Mouse (Mus musculus): ENCODE data around the gene Fggy. TPM values are rescaled to one million over a fixed set of nuclear protein-coding genes. Genes with fewer than 3 reads are reported as not detected.

Gene Fggy
- polyA plus RNA-seq, 1 experiment: 11.4 TPM

GRCm38 (mm10) chr4:95750186-95750585 lies 192.9 kb downstream of the Fggy start:
- no peak for DNase-seq
- WGBS: 92% methylated on average over 5 of the region's 5 CpGs
- H3K4me3 ChIP-seq (replicated peaks; ENCODE audit: insufficient read depth, low read depth, low read length): no peak overlapping the region
- no peaks in the 10 kb centered on the region for H3K27me3 ChIP-seq (ENCODE audit: control insufficient read depth, insufficient read depth, low read length)
- H3K27ac ChIP-seq (ENCODE audit: insufficient read depth, low read length): no peak overlapping the region
- H3K4me1 ChIP-seq (ENCODE audit: control insufficient read depth, insufficient read depth, low read length): no peaks in the 10 kb centered on the region
- no peak for TF ChIP-seq POLR2A (IDR thresholded peaks at IDR 0.05; ENCODE audit: borderline replicate concordance, insufficient read depth, low read length)
- no peak for TF ChIP-seq CTCF (IDR thresholded peaks at IDR 0.05; ENCODE audit: borderline replicate concordance, insufficient read depth, low read depth, low read length)

- H3K27me3 ChIP-seq (ENCODE audit: control insufficient read depth, insufficient read depth, low read length): no peaks in the 10 kb centered on the region
- H3K4me1 ChIP-seq (ENCODE audit: control insufficient read depth, insufficient read depth, low read length): no peaks in the 10 kb centered on the region
- no peak overlapping the region for H3K27ac ChIP-seq (ENCODE audit: insufficient read depth, low read length)
- WGBS: 88% methylated on average over 6 of the region's 6 CpGs
- no peak for TF ChIP-seq POLR2A (IDR thresholded peaks at IDR 0.05; ENCODE audit: borderline replicate concordance, insufficient read depth, low read length)
- no peak for TF ChIP-seq CTCF (IDR thresholded peaks at IDR 0.05; ENCODE audit: borderline replicate concordance, insufficient read depth, low read depth, low read length)
- no peak for DNase-seq
- H3K4me3 ChIP-seq (replicated peaks; ENCODE audit: insufficient read depth, low read depth, low read length): no peak overlapping the region
Observed at GRCm38 (mm10) chr4:95752538-95753188, 195.4 kb downstream of the Fggy start.

GRCm38 (mm10) chr4:95759027-95759731 lies 201.9 kb downstream of the Fggy start:
- H3K4me3 ChIP-seq (replicated peaks; ENCODE audit: insufficient read depth, low read depth, low read length): no peak overlapping the region
- 81% methylated on average over 5 of the region's 5 CpGs for WGBS
- no peaks in the 10 kb centered on the region for H3K4me1 ChIP-seq (ENCODE audit: control insufficient read depth, insufficient read depth, low read length)
- H3K27ac ChIP-seq (ENCODE audit: insufficient read depth, low read length): no peak overlapping the region
- TF ChIP-seq POLR2A (IDR thresholded peaks at IDR 0.05; ENCODE audit: borderline replicate concordance, insufficient read depth, low read length): no peak
- DNase-seq: no peak
- no peaks in the 10 kb centered on the region for H3K27me3 ChIP-seq (ENCODE audit: control insufficient read depth, insufficient read depth, low read length)

- no peaks in the 10 kb centered on the region for H3K4me1 ChIP-seq (ENCODE audit: control insufficient read depth, insufficient read depth, low read length)
- H3K27ac ChIP-seq (ENCODE audit: insufficient read depth, low read length): no peak overlapping the region
- TF ChIP-seq POLR2A (IDR thresholded peaks at IDR 0.05; ENCODE audit: borderline replicate concordance, insufficient read depth, low read length) (no peak), CTCF (IDR thresholded peaks at IDR 0.05; ENCODE audit: borderline replicate concordance, insufficient read depth, low read depth, low read length) (no peak)
- whole genome bisulfite sequencing: 84% methylated on average over 2 of the region's 2 CpGs
- H3K4me3 ChIP-seq (replicated peaks; ENCODE audit: insufficient read depth, low read depth, low read length): no peak overlapping the region
- H3K27me3 ChIP-seq (ENCODE audit: control insufficient read depth, insufficient read depth, low read length): no peaks in the 10 kb centered on the region
- no peak for DNase-seq
Observed at GRCm38 (mm10) chr4:95765359-95765758, 208.1 kb downstream of the Fggy start.

GRCm38 (mm10) chr4:95770469-95770868 lies 213.2 kb downstream of the Fggy start:
- no peaks in the 10 kb centered on the region for H3K4me1 ChIP-seq (ENCODE audit: control insufficient read depth, insufficient read depth, low read length)

GRCm38 (mm10) chr4:95771542-95771941 lies 214.2 kb downstream of the Fggy start:
- TF ChIP-seq CTCF (IDR thresholded peaks at IDR 0.05; ENCODE audit: borderline replicate concordance, insufficient read depth, low read depth, low read length) (no peak), POLR2A (IDR thresholded peaks at IDR 0.05; ENCODE audit: borderline replicate concordance, insufficient read depth, low read length) (no peak)
- H3K27ac ChIP-seq (ENCODE audit: insufficient read depth, low read length): no peak overlapping the region
- no peaks in the 10 kb centered on the region for H3K4me1 ChIP-seq (ENCODE audit: control insufficient read depth, insufficient read depth, low read length)
- no peak overlapping the region for H3K4me3 ChIP-seq (replicated peaks; ENCODE audit: insufficient read depth, low read depth, low read length)
- 92% methylated on average over 3 of the region's 3 CpGs for WGBS
- H3K27me3 ChIP-seq (ENCODE audit: control insufficient read depth, insufficient read depth, low read length): no peaks in the 10 kb centered on the region
- no peak for DNase-seq

More at GRCm38 (mm10) chr4:95770469-95770868, 213.2 kb downstream of the Fggy start:
- WGBS: 86% methylated on average over 5 of the region's 5 CpGs
- Histone ChIP-seq H3K4me3 (replicated peaks; ENCODE audit: insufficient read depth, low read depth, low read length) (no peak overlapping the region), H3K27ac (ENCODE audit: insufficient read depth, low read length) (no peak overlapping the region), H3K27me3 (ENCODE audit: control insufficient read depth, insufficient read depth, low read length) (no peaks in the 10 kb centered on the region)
- DNase-seq: no peak
- TF ChIP-seq POLR2A (IDR thresholded peaks at IDR 0.05; ENCODE audit: borderline replicate concordance, insufficient read depth, low read length): no peak
- TF ChIP-seq CTCF (IDR thresholded peaks at IDR 0.05; ENCODE audit: borderline replicate concordance, insufficient read depth, low read depth, low read length): no peak

- no peaks in the 10 kb centered on the region for H3K4me1 ChIP-seq (ENCODE audit: control insufficient read depth, insufficient read depth, low read length)
- no peak for DNase-seq
- 70% methylated on average over 4 of the region's 4 CpGs for WGBS
- H3K27ac ChIP-seq (ENCODE audit: insufficient read depth, low read length): no peak overlapping the region
- no peak overlapping the region for H3K4me3 ChIP-seq (replicated peaks; ENCODE audit: insufficient read depth, low read depth, low read length)
- no peaks in the 10 kb centered on the region for H3K27me3 ChIP-seq (ENCODE audit: control insufficient read depth, insufficient read depth, low read length)
- TF ChIP-seq CTCF (IDR thresholded peaks at IDR 0.05; ENCODE audit: borderline replicate concordance, insufficient read depth, low read depth, low read length) (no peak), POLR2A (IDR thresholded peaks at IDR 0.05; ENCODE audit: borderline replicate concordance, insufficient read depth, low read length) (no peak)
Observed at GRCm38 (mm10) chr4:95771945-95772344, 214.6 kb downstream of the Fggy start.

GRCm38 (mm10) chr4:95772663-95773062 lies 215.4 kb downstream of the Fggy start:
- TF ChIP-seq POLR2A (IDR thresholded peaks at IDR 0.05; ENCODE audit: borderline replicate concordance, insufficient read depth, low read length) (no peak), CTCF (IDR thresholded peaks at IDR 0.05; ENCODE audit: borderline replicate concordance, insufficient read depth, low read depth, low read length) (no peak)
- no peaks in the 10 kb centered on the region for H3K4me1 ChIP-seq (ENCODE audit: control insufficient read depth, insufficient read depth, low read length)
- H3K4me3 ChIP-seq (replicated peaks; ENCODE audit: insufficient read depth, low read depth, low read length): no peak overlapping the region
- WGBS: 66% methylated on average over 3 of the region's 3 CpGs
- no peak for DNase-seq
- H3K27me3 ChIP-seq (ENCODE audit: control insufficient read depth, insufficient read depth, low read length): no peaks in the 10 kb centered on the region
- no peak overlapping the region for H3K27ac ChIP-seq (ENCODE audit: insufficient read depth, low read length)
